Mouse (Mus musculus): ENCODE data around the gene Klhdc8b. TPM values are rescaled to one million over a fixed set of nuclear protein-coding genes. Genes with fewer than 3 reads are reported as not detected.

Gene Klhdc8b
- total RNA-seq (2021) (10 to 100 TPM; 19.4 to 24.5 TPM), polyA plus RNA-seq (2012; rRNA removed) (73.1 and 81.9 TPM in 2 replicates)
- long read RNA-seq, transcript Klhdc8b-201 (6 exons, 1,897 nt), result major isoform, 20 of 28 reads
- long read RNA-seq, partial matches to known transcripts, result 2 of 28 reads
- long read RNA-seq, other reads (novel, unspliced or antisense), result 6 of 28 reads

DNA sequence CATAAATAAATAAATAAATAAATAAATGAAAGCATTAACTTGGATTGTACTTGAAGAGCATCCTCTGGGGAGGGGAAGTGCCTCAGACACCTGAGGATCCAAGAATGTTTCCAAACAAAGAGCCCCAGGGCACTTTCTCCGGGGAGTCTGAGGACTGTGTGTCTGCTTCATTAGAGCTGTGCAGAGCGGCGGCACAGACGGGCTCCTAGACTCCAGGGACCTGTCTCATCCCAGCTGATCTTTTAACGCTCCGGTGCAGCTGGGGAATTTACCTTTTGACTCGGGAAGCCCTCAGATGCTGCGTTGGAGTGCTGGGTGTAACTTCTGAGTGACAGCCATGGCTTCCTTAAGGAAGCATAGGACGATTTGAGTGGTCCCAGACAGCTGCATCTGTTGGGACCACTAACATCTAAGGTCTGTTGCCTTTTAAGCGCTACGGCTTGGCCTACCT, at the start of gene Klhdc8b:
Gene Klhdc8b, minus strand, starts transcription at position 401 of the 451 bp plus-strand sequence.
- no peak for DNase-seq

DNA sequence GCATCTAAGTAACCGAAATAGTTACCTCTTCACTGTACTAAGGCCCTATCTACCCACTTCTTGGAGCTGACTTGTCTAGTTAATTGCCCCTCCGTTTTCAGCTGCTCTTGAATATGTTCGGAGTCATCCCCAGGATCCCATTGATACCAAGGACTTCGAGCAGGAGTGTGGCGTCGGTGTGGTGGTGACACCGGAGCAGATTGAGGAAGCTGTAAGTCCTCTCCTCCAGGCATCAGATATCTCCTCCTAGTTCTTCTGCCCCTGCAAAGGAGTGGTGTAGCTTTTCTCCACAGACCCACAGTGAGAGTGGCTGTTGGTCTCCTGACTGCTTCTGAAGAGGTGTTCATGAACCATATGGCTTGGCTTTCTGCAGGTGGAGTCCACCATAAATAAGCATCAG, 47.4 kb upstream of the Klhdc8b start:
- DNase-seq, result peak; percentile 6

DNA sequence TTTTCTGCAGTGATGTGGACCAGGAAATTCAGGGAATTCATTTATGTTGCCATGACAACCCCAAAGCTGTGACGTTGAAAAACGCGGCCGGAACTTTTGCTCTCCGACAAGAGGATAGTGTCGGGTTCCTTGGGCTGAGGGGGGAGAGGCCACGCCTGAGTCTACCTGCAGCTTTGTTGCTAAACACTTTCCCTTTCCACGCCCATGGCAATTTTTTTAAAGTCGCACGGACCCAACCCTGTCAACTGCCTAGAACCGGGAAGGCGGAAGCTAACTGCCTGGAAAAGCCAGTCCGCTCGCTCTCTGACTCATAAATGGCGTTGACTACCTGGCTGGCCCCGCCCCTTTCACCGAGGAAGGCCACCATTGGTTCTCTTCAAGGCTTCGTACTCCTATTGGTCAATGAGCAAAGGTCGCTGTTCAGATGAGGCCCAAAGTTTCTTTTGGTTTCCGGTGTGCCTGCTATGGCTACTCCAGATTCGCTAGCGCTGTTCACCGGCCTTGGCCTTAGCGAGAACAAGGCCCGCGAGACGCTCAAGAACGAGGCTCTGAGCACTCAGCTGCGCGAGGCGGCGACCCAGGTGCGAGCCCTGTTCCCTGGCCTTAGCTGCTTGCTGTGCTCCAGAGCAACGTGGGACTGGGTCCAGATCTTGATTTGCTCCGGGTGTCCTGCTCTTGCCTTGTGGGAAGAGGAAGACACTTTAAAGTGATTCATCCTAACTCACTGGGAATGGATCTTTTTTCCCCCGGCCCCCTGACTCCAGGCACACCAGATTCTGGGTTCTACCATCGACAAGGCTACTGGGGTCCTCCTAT, 46.4 kb upstream of the Klhdc8b start, which contains the start of gene Qars:
Gene Qars, plus strand, starts transcription at position 88 of the 816 bp plus-strand sequence.
- peak; percentile 97 for DNase-seq

DNA sequence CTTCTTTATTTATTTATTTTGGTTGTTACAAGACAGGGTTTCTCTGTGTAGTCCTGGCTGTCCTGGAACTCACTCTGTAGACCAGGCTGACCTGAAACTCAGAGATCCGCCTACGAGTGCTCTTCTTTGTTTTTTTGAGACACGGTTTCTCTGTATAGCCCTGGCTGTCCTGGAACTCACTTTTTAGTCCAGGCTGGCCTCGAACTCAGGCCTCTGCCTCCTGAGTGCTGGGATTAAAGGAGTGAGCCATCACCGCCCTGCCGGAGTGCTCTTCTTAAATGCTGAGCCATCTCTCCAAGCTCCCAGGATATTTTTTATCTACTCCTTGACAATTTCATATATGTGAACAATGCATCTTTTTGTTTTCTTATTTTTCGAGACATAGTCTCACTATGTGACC, 45.5 kb upstream of the Klhdc8b start:
- DNase-seq, result peak; percentile 3

DNA sequence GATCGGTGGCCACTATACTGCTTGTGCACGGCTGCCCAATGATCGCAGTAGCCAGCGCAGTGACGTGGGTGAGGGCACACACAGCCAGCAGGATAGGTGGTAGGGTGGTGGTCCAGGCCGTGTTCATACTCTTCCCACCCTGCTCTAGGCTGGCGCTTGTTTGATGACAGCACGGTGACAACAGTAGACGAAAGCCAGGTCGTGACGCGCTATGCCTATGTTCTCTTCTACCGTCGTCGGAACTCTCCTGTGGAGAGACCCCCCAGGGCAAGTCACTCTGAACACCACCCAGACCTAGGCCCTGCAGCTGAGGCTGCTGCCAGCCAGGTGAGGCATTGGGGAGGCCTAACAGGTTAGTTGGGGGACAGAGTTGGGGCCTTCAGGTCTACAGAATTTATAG, 38.6 kb upstream of the Klhdc8b start:
- DNase-seq, result no peak

DNA sequence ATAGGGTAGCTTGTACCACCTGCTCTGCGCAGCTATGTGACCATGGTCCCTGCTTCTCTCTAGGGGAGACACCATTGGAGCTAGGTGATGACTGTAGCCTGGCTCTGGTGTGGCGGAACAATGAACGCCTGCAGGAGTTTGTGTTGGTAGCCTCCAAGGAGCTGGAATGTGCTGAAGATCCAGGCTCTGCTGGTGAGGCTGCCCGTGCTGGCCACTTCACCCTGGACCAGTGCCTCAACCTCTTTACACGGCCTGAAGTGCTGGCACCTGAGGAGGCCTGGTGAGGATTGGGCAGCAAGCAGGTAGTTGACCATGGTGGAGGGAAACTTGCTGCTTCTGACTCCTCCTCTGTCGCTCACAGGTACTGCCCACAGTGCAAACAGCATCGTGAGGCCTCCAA, 37.9 kb upstream of the Klhdc8b start:
- no peak for DNase-seq

DNA sequence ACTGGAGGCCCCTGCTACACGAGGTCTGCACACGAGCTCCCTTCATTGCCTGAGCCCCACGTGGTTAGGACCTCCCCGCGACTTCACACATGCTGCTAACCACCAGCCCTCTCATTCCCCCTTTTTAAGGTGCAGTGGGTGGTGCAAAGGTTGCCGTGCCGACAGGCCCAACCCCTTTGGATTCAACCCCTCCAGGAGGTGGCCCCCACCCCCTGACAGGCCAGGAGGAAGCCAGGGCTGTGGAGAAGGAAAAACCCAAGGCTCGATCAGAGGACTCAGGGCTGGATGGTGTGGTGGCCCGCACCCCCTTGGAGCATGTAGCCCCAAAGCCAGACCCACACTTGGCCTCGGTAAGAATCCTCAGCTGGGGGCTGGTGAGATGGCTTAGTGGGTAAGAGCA, 33.5 kb upstream of the Klhdc8b start:
- DNase-seq, result no peak

DNA sequence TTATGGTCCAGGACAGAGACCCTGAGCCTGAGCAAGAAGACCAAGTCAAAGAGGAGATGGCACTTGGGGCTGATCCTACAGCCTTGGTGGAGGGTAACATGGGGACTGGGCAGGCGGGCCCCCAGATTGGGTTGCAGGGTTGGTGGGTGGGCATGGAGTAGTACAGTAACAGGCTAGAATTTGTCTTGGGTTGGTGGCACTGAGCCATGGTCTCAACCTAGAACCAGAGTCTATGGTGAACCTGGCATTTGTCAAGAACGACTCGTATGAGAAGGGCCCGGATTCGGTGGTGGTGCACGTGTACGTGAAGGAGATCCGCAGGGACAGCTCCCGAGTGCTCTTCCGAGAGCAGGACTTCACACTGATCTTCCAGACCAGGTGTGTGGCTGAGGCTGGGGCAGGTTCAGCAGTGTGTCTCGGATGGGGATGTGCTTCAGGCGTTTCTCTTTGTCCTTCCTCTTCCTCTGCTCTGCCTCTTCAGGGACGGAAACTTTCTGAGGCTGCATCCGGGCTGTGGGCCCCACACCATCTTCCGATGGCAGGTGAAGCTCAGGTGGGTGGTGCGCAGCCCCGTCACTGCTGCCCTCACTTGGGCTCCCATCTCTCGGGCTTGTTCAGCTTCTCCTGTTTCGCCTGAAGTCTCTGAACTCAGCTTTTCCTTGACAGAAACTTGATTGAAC, 32.9 kb upstream of the Klhdc8b start:
- no peak for DNase-seq

DNA sequence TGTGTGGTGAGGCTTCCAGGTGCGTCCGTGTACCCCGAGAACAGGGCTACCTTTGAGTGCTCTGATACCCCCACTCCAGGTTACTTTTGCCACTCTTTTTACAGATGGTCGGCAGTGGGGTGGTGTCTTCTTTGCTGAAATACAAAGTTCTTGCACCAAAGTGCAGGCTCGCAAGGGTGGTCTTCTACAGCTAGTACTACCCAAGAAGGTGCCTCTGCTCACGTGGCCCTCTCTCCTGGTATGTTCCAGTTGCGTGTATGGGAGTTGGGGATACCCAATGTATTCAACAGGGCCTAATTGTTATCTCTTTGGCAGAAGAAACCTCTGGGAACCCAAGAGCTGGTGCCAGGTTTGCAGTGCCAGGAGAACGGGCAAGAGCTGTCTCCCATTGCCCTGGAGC, 31.9 kb upstream of the Klhdc8b start:
- no peak for DNase-seq

DNA sequence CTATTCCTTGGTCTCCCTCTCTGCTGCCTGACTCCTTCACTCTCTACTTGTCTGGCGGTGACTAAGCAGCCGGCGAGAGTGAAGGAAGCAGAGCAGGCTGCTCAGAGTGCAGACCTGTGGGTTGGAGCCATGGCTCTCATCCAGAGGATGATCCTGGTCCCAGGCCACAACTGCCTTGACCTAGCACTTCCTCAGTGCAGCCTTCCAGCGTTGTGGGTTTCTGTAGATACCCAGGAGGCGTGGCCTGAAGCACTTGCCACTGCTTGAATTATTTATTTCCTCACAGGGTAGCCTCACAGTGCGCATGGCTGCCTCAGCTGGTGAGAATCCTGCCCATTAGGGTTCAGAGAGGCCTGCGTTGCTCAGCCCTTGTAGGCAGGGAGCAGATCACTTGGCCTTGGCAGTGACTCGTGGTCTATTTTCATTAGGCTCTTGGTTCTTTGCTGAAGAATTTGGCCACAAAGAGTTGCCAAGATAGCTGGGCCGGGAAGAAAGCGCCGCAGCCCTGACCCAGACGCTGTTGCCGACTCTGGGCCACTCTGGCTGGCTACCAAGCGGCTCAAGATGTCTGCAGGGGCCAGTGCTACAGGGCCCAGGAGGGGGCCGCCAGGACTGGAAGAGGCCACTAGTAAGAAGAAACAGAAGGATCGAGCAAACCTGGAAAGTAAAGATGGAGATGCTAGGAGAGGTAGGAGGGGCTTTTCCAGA, 30.8 kb upstream of the Klhdc8b start:
- peak; percentile 94 for DNase-seq

DNA sequence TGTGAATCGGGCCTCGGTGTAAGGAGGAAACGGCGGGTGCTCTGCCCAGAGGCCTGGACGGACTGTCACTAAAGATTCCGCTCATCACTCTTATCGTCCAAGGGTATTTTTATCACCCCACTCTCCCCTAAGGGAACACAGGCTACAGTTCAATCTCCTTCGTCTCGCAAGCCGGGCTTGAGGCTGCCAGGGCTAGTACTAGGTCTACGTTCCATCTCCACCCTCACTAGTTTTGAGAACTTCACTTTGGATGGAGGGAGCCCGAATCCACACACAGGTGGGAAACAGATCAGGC, 29.9 kb upstream of the Klhdc8b start:
- DNase-seq, result no peak

DNA sequence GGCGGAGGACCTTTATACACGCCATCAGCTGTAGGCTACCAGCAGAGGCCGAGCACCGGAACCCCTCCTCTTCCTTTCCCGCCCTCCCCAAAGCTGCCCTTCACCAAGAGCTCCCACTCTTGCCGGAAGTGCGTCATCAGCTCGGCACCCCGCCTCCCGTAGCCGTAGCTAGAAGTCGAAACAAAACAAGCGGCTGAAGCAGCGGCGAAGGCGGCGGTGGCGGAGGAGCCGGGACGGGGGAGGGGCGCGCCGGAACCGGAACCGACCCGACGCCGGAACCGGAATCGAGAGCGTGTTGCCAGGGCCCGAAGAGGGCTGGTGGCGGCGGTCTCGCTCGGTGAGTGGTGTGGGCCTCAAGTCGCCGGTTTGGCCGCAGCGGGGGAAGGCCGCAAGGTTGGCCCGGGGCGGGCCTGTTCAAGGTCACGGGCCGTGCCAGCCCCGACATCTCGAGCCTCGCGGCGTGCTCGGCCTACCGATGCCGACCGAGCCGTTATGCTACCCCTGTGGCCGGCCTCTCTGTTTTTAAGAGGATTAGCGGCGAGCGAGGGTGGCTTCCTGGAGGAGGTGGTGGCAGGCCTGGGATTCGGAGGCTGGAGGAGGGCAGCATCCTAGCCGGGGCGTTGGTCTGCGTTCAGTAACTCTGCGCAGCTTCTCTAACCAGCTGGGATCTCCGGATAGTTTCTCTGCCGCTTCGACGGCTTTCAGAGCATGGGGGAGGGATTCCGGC, 29.3 kb upstream of the Klhdc8b start, which contains the start of gene Usp19:
Gene Usp19, plus strand, starts transcription at position 44 of the 727 bp plus-strand sequence.
- DNase-seq, result peak; percentile 97

DNA sequence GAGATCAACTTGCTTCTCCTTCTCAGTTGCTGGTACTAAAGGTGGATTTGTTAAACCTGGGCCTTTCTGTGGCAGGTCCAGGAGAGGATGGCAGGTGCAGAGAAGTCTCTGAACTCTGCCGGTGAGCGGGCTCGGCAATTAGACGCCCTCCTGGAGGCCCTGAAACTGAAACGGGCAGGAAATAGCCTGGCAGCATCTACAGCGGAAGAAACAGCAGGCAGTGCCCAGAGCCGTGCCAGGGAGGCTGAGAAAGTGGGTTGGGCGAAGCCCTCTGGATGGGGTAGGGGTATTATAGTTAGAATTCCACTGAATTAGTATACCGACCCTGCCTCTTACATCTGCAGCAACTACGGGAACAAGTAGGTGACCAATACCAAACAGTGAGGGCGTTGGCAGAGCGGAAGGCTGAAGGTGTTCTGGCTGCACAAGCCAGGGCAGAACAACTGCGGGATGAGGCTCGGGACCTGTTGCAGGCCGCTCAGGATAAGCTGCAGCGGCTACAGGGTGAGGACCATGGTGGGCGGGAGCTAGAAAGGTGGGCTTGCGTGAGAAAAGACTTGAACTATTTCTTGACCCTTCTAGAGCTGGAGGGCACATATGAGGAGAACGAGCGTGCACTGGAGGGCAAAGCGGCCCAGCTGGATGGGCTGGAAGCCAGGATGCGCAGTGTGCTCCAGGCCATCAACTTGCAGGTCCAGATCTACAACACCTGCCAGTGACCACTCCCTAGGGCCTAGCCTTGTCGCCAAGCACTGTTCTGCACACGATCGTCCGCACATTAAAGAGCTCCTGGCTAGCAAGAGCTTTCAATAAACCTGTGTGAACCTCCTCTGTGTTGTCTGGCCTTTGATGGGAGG, 28.5 kb upstream of the Klhdc8b start:
- DNase-seq, result no peak

DNA sequence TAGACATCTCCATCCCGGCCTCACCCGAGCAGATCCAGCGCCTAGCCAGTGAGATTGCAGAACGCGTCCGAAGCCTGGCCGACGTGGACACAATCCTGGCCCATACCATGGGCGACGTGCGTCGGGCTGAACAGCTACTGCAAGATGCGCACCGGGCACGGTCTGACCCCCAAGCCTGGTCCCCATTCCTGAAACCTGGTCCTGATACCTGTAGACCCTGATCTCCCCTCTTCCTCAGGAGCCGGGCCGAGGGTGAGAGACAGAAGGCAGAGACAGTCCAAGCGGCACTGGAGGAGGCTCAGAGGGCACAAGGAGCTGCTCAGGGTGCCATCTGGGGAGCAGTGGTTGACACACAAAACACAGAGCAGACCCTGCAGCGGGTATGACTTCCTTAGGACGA, 27.8 kb upstream of the Klhdc8b start:
- no peak for DNase-seq

DNA sequence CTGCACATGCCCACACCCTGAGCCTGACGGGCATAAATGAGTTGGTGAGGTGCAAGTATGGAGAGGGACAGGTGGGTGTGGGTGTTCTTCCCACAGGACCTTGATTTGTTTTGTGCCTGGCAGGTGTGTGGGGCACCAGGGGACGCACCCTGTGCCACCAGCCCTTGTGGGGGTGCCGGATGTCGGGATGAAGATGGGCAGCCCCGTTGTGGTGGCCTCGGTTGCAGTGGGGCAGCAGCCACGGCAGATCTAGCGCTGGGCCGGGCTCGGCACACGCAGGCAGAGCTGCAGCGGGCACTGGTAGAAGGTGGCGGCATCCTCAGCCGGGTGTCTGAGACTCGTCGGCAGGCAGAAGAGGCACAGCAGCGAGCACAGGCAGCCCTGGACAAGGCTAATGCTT, 27.0 kb upstream of the Klhdc8b start:
- DNase-seq, result no peak

DNA sequence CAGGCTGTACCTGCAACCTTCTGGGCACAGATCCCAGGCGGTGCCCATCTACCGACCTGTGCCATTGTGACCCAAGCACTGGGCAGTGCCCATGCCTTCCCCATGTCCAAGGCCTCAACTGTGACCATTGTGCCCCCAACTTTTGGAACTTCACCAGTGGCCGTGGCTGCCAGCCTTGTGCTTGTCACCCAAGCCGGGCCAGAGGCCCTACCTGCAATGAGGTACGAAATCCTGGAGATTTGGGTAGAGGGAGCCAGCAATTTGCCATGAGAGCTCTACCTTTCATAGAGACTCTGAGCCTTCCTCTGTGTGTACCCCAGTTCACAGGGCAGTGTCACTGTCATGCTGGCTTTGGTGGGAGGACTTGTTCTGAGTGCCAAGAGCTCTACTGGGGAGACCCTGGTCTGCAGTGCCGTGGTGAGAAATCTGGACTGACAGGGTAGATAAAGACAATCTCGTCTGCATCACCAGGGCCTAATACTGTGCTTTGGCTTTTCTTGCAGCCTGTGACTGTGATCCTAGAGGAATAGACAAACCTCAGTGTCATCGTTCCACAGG, 25.7 kb upstream of the Klhdc8b start:
- no peak for DNase-seq

DNA sequence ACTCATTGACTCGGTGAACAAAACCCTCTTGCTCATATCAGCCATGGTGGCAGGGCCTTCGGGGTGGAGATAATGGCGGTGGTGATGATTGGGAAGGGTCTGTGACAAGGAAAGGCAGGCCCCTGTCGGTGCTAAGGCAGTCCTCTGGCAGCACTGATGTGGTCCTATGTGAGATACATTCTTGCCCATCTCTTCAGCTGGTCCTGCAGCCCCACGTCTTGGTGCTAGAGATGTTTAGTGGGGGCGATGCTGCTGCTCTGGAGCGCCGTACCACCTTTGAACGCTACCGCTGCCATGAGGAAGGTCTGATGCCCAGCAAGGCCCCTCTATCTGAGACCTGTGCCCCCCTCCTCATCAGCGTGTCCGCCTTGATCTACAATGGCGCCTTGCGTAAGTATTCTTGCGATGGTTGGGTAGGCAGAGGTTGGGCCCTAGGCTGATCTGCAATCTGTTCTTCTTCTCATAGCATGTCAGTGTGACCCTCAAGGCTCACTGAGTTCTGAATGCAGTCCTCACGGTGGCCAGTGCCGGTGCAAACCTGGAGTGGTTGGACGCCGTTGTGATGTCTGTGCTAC, 24.0 kb upstream of the Klhdc8b start:
- DNase-seq, result no peak

DNA sequence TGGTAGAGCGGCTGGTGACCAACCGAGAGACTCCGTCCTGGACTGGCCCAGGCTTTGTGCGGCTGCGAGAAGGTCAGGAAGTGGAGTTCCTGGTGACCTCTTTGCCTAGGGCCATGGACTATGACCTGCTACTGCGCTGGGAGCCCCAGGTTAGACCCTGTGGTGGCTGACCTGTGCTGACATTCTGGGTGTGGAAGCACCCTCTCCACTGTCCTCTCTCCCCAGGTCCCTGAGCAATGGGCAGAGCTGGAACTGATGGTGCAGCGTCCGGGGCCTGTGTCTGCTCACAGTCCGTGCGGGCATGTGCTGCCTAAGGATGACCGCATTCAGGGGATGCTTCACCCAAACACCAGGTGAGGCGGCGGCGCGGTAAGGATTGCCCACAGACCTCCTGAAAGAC, 22.6 kb upstream of the Klhdc8b start:
- DNase-seq, result no peak

DNA sequence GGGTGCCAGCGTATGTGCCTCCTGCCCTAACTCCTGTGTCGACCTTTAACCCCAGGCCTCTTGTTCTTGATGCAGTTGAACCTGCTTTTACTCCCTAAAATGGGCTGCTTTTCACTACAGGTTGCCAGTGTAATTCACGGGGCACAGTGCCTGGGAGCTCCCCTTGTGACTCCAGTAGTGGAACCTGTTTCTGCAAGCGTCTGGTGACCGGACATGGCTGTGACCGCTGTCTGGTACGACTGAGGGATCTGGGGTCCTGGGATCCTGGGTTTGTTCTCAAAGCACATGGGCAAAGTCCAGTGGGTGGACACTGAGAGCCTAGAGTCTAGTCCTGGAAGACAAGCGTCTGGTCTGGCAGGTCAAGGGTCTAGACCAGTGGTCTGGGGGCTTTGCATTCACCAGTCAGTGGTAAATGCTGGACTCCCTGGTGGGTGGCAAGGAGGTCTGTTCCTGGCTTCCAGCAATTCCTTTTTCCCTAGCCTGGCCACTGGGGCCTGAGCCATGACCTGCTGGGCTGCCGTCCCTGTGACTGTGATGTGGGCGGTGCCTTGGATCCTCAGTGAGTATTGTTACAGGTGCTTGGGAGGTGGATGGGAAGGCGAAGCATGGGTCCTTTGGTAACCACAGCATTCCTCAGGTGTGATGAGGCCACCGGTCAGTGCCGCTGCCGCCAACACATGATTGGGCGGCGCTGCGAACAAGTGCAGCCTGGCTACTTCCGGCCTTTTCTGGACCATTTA, 21.8 kb upstream of the Klhdc8b start:
- no peak for DNase-seq

Data from adrenal gland, adult 2 months (tissue).